Mouse (Mus musculus): ENCODE results near the gene Tfec. TPM values are rescaled to one million over a fixed set of nuclear protein-coding genes. Genes with fewer than 3 reads are reported as not detected.

Tfec gene
- 3.9 TPM for polyA plus RNA-seq (2014; fragmentation: Illumina TruSeq; extraction: RNeasy Lipid Tissue Mini Kit (QIAGEN cat#74804); ENCODE audit: insufficient read depth, low read depth, low replicate concordance)

GRCm38 (mm10) chr6:16898251-16898862 is at the start of gene Tfec:
Gene Tfec (minus strand): TSS chr6:16898441.

Other genes starting within 250 kb of the Tfec start
- gene Tes, start 166.7 kb upstream of the Tfec start, polyA plus RNA-seq (2014; fragmentation: Illumina TruSeq; extraction: RNeasy Lipid Tissue Mini Kit (QIAGEN cat#74804); ENCODE audit: insufficient read depth, low read depth, low replicate concordance) = 18.8 TPM